Mouse (Mus musculus): ENCODE results near the gene Gm8126.
"Not testable (repeated sequence)": the region's sequence is repeated elsewhere in the genome, so short reads cannot be mapped to it uniquely, and the experiment has no call there.

The Gm8126 gene

GRCm38 (mm10) chr14:43258349-43258748 is at the start of gene Gm8126:
Gene Gm8126, plus strand, starts transcription at chr14:43258649.
- in situ Hi-C loops (cut with MboI; ENCODE audit: low sequenced_read_pairs) = not testable (repeated sequence)

- in situ Hi-C loops (cut with MboI; ENCODE audit: low sequenced_read_pairs) = not testable (repeated sequence)
These were observed 23.2 kb upstream of the Gm8126 start, which contains the start of gene Gm8122 for GRCm38 (mm10) chr14:43235204-43235603. Gene Gm8122, minus strand, starts transcription at chr14:43235304.

- in situ Hi-C loops (cut with MboI; ENCODE audit: low sequenced_read_pairs) = not testable (repeated sequence)
These were observed 20.7 kb upstream of the Gm8126 start for GRCm38 (mm10) chr14:43237769-43238168.

DNA sequence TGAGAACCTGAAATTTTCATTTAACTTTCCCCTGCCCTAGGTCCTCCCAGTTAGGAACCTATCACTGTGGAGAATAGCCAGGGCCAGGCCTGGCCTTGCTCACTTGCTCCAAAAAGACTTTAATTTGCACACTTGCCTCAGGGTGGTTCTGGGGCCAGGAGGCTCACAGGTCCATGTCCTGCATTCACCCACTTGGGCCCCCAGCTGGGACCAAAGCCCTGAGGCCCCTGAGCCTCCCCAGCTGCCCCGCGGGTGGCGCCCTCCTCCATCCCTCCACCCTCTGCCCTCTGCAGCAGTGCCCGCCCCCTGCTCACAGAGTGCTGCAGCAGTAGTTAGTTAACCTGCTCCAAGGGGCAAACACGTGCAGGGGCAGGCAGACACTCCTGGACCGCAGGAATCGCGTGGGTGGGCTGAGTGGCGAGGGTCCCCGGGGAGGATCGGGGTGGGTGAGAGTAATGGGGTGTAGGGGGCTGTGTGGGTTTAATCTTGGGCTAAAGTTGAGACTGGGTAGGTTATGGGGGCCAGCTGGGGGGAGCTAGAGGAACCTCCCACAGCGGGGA is 8.8 kb upstream of the Gm8126 start:
- in situ Hi-C loops (cut with MboI; ENCODE audit: low sequenced_read_pairs) = not testable (repeated sequence)

- in situ Hi-C loops (cut with MboI; ENCODE audit: low sequenced_read_pairs) = not testable (repeated sequence)
These were observed 7.7 kb upstream of the Gm8126 start for GRCm38 (mm10) chr14:43250549-43251253.

- in situ Hi-C loops (cut with MboI; ENCODE audit: low sequenced_read_pairs) = not testable (repeated sequence)
These were observed 1.9 kb upstream of the Gm8126 start for GRCm38 (mm10) chr14:43256511-43256910.

DNA sequence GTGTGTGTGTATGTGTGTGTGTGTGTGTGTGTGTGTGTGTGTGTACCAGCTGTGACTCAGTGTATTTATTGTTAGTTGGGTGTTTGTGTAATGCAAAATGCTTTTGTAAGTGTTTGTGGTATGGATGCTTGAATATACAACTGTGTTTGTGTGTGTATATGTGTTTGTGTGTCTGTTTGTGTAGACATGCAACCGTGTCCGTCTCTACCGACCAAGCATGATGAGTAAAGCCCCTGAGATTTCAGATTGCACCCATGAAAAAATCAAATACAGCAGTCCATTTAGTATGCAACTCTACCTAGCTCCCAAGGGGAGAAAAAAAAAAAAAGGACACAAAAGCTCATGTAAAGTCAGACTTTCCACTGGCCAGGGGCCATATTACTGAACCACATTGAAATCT is 5.0 kb downstream of the Gm8126 start:
- in situ Hi-C loops (cut with MboI; ENCODE audit: low sequenced_read_pairs) = not testable (repeated sequence)

- in situ Hi-C loops (cut with MboI; ENCODE audit: low sequenced_read_pairs) = not testable (repeated sequence)
These were observed 10.2 kb downstream of the Gm8126 start for GRCm38 (mm10) chr14:43268521-43269084.

DNA sequence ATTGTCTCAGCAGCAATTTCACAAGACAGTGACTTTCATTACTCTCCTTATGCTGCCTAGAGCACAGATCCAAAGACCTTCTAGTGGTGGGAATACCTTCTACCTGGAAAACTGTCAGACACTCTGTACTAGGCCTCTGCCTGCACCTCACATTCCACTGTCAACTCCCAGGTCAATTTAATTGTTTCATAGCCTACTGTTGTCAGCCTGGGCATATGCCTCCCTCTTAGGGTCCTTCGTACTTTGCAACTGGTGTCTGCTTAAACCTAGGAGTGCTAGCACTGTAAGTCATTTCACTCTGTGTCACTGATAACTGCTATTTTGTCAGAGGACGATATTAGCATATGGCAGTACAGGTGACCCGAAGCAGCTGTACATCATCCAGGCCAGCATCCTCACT is 10.8 kb downstream of the Gm8126 start:
- in situ Hi-C loops (cut with MboI; ENCODE audit: low sequenced_read_pairs) = not testable (repeated sequence)

GRCm38 (mm10) chr14:43273161-43273560 is 14.7 kb downstream of the Gm8126 start:
- in situ Hi-C loops (cut with MboI; ENCODE audit: low sequenced_read_pairs) = not testable (repeated sequence)

DNA sequence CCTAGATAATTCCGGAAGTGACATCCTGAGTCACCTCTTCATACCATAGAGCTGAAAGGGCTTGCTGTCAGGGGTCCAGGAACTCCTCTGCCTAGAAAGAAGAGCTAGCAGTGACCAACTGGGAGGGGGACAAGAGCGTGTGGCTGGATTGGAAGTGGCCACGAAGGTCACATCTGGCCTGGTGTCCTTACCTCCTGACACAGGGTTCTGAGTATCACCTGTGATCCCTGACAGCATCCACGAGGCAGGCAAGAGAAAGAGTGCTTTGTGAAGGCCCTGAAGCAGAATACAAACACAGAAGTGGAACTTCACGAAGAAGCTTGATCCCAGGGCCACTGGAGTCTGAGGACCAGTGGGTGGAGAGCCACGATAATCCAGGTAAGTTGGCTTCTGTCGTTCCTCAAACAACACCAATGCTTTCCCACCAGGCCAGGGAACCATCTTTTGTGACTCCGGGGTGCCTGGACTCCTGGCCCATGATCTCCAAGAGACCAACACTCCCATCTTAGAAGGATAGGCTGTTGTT is 16.6 kb downstream of the Gm8126 start, which contains the start of gene Gm9732:
TSS of gene Gm9732 (plus strand) at position 51 of the 526 bp plus-strand sequence.
- in situ Hi-C loops (cut with MboI; ENCODE audit: low sequenced_read_pairs) = not testable (repeated sequence)

- in situ Hi-C loops (cut with MboI; ENCODE audit: low sequenced_read_pairs) = not testable (repeated sequence)
These were observed 17.3 kb downstream of the Gm8126 start for GRCm38 (mm10) chr14:43275752-43276151.

DNA sequence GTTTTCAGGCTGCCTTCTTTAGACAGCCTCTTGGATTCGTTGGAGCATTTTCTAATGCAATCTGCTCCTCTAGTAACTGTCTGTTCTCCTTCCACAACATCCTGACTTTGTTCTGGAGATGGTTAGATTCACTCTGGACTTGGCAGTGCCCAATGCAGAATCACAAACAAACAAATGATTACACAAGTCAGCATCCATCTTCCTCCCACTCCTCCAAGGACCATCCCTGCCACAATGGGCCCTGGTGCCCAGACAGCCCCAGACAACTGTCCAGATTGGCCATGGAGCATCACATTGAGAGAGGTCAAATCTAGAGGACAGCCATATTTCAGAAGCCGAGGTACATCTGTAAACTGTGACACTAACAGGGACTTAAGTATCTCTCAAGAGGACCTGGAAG is 19.0 kb downstream of the Gm8126 start:
- in situ Hi-C loops (cut with MboI; ENCODE audit: low sequenced_read_pairs) = not testable (repeated sequence)

DNA sequence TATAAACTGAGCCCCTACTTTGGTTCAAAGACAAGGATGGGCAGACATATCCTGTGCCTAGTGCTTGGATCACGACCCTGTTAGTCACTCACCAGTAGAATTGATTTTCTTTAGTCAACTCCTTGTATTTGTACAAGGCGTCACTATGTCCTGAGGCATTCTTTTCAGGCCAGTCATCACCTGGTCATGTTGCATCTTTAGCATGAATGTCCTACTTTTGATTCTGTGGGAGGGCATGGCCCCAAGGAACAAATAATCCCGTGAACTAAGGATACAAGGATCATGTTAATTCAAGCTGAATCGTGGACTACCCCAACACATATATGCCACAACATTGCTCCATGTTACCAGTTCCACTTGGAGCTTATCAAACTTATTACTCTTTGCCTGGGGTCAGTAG is 19.7 kb downstream of the Gm8126 start:
- in situ Hi-C loops (cut with MboI; ENCODE audit: low sequenced_read_pairs) = not testable (repeated sequence)

GRCm38 (mm10) chr14:43278681-43279080 is 20.2 kb downstream of the Gm8126 start:
- in situ Hi-C loops (cut with MboI; ENCODE audit: low sequenced_read_pairs) = not testable (repeated sequence)

- in situ Hi-C loops (cut with MboI; ENCODE audit: low sequenced_read_pairs) = not testable (repeated sequence)
These were observed 35.1 kb downstream of the Gm8126 start, which contains the start of gene Gm8127 for GRCm38 (mm10) chr14:43293503-43293902. Gene Gm8127, minus strand, starts transcription at chr14:43293832.

Data from CH12F3 (cell line).